Mouse (Mus musculus): ENCODE measurements around the gene Ccr3. TPM values are rescaled to one million over a fixed set of nuclear protein-coding genes. Genes with fewer than 3 reads are reported as not detected.
"Not testable (repeated sequence)": the region's sequence is repeated elsewhere in the genome, so short reads cannot be mapped to it uniquely, and the experiment has no call there.

Gene Ccr3
- polyA plus RNA-seq, 1 experiment = 4.9 TPM

DNA sequence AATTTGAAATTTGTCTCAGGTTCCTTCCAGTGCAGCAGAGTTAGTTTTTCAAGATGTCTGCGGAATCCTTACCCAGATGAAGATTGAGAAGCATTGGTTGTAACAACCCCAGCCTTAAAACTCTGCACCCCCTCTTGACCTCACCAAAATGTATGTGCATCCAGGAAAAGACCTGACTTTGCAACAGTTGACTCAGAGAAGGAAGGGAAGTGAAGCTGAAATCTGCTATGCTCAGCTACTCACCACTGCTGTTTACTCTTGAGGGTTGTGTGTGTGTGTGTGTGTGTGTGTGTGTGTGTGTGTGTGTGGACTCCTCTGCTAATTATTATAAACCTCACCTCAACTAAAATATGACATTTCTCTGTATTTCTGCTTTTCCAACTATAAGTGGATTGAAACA is 49.7 kb downstream of the Ccr3 start:
- TF ChIP-seq CTCF (IDR thresholded peaks at IDR 0.05; ENCODE audit: low read depth, low read length) = no peak
- Histone ChIP-seq H3K4me3 (ENCODE audit: insufficient read depth, low read length) (no peak overlapping the region), H3K4me1 (ENCODE audit: control insufficient read depth, insufficient read depth, low read length) (peaks cover 40% of the 10 kb centered on the region), H3K27ac (ENCODE audit: insufficient read depth, low read depth, low read length) (peak overlapping the region; percentile 97)

DNA sequence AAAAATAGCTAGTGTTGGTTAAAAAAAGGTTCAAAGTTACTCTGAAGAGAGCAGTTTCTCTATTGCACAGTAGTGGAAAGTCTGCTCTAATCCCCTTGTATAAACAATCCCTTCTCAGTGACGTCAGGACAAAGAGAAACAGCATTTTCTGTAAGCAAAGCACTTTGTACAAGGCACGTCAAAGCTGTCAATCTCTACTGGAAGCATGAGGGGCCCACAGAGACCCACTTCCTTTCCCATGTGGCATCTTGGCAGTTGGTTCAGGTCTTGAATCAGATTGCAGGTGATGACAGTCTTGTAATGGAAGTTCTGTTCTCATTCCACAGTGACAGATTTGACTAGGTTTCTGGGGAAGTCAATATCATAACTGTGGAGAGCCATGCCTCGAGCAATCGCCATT is 58.0 kb downstream of the Ccr3 start:
- Histone ChIP-seq H3K4me3 (ENCODE audit: insufficient read depth, low read length) (no peak overlapping the region), H3K4me1 (ENCODE audit: control insufficient read depth, insufficient read depth, low read length) (no peaks in the 10 kb centered on the region), H3K27ac (ENCODE audit: insufficient read depth, low read depth, low read length) (no peak overlapping the region)
- TF ChIP-seq POLR2A (IDR thresholded peaks at IDR 0.05; ENCODE audit: borderline replicate concordance, low read depth, low read length) (no peak), CTCF (IDR thresholded peaks at IDR 0.05; ENCODE audit: low read depth, low read length) (no peak)

DNA sequence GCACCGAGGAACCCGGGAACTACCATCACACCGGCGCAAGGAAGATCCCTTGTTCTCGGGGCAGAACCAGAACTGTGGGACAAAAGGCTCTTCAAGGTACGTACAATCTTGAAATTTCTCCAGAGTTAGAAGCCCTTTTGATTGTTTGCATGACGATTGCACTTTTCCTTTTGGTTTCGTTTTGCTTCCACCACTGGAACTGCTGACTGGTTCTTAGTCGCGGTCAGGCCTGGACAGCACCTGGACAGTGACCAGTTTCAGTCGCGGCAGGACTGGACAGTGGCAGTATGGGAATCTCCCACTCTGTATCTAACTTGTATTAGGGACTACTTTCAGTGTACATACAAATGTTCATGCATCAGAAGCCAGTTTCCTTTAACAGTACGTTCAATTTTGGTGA is 58.7 kb downstream of the Ccr3 start:
- not testable (repeated sequence) for H3K27ac ChIP-seq (ENCODE audit: insufficient read depth, low read depth, low read length); H3K4me3 ChIP-seq (ENCODE audit: insufficient read depth, low read length); H3K4me1 ChIP-seq (ENCODE audit: control insufficient read depth, insufficient read depth, low read length)

Other genes starting within 250 kb of the Ccr3 start
- gene Cxcr6, start 215.5 kb upstream of the Ccr3 start, polyA plus RNA-seq (2012; ENCODE audit: insufficient read depth, insufficient read length, missing spikeins) = not detected in 2 replicates
- gene Fyco1, start 170.1 kb upstream of the Ccr3 start, polyA plus RNA-seq (2012; ENCODE audit: insufficient read depth, insufficient read length, missing spikeins) = 15.0 and 16.2 TPM in 2 replicates
- gene Xcr1, start 159.9 kb upstream of the Ccr3 start, polyA plus RNA-seq (2012; ENCODE audit: insufficient read depth, insufficient read length, missing spikeins) = not detected in 2 replicates
- gene Ccr1, start 53.3 kb upstream of the Ccr3 start, polyA plus RNA-seq (2012; ENCODE audit: insufficient read depth, insufficient read length, missing spikeins) = 6.0 and 6.5 TPM in 2 replicates
- 1.3 TPM in 1 of 2 replicates, not detected in the other for gene Ccr1l1, start 43.6 kb upstream of the Ccr3 start, polyA plus RNA-seq (2012; ENCODE audit: insufficient read depth, insufficient read length, missing spikeins)
- gene Ccr2, start 80.0 kb downstream of the Ccr3 start, polyA plus RNA-seq (2012; ENCODE audit: insufficient read depth, insufficient read length, missing spikeins) = 126 and 129 TPM in 2 replicates
- gene Ccr5, start 99.6 kb downstream of the Ccr3 start, polyA plus RNA-seq (2012; ENCODE audit: insufficient read depth, insufficient read length, missing spikeins) = 370 and 381 TPM in 2 replicates

Measured in bone marrow macrophage, adult 2 months (primary cell).